Mouse (Mus musculus) layer of hippocampus, adult 2 months (tissue): ENCODE data around the gene Zfp706. TPM values are rescaled to one million over a fixed set of nuclear protein-coding genes. Genes with fewer than 3 reads are reported as not detected.

Experiments
- DNase-seq, 2 experiments: peaks; one replicate each; pipeline ENCODE4 v3.0.0; 2022; ENCODE audit warnings: low spot score in 2 of 2
- H3K27ac ChIP-seq: fragments of 200-600 bp; 2 replicates; pipeline ENCODE4 v1.8.1; 2022
- H3K4me3 ChIP-seq: fragments of 200-600 bp; 2 replicates; pipeline ENCODE4 v1.8.1; 2022; ENCODE audit warnings: mild to moderate bottlenecking
- CTCF ChIP-seq: fragments of 200-600 bp; conservative IDR thresholded peaks from 2 replicates; pipeline ENCODE4 v1.8.1; 2022; ENCODE audit warnings: antibody characterized with exemption, mild to moderate bottlenecking, moderate library complexity
- long read RNA-seq, 2 experiments: library from polyadenylated mRNA; stranded (forward); transcript quantifications; one replicate each; pipeline ENCODE4 v2.0.0; 2021; ENCODE audit warnings: borderline mapping rate in 2 of 2
- total RNA-seq, 2 experiments: library from RNA; stranded (reverse); gene quantifications; 2 replicates each; pipeline ENCODE4 v1.2.3; 2021

Zfp706 gene
- total RNA-seq = 100 to 1,000 TPM; 275 to 283 TPM
- long read RNA-seq, experiment 1, full-length matches to known transcripts = 390 of 407 reads
- long read RNA-seq, experiment 1, partial matches to known transcripts = 4 of 407 reads
- long read RNA-seq, experiment 1, other reads (novel, unspliced or antisense) = 13 of 407 reads
- long read RNA-seq, experiment 2, full-length matches to known transcripts = 496 of 517 reads
- long read RNA-seq, experiment 2, partial matches to known transcripts = 4 of 517 reads
- long read RNA-seq, experiment 2, other reads (novel, unspliced or antisense) = 17 of 517 reads

DNA sequence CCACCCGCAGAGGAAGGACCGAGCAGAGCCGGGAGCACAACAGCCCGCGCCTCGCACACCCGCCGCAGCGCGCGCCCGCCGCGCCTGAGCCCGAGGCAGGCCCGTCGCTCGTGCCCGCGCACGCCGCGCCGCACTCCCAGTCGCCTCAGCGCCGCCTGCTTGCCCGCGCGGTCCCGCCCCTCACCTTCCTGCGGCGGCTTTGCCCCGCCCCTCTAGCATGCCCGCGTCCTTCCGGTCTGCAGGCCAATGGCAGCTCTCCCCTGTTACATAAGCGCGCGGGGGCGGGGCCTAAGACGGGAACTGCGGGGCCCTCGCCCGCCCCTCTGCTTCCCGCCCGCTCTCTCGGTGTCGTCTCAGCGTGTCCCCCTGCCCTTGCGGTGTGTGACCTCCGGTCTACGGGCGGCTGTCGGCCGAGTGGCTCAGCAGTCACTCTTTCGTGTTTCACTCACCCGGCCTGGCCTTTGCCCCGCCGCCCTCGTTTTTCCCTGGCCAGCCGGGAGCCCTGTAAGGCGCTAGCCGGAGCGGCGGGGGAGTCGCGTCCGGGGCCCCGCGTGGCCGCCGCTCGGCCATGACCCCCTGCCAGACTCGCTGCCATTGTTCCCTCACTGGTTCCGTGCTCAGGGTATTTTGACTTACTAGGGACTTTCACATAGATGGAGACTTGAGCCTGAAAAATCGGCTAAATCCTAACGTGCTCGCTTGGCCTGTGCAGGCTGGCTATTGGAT is at the start of gene Zfp706:
Gene Zfp706 (minus strand): TSS at position 541 of the 726 bp plus-strand sequence.
- peak within 1 kb of the TSS; percentile 96 for H3K4me3 ChIP-seq
- TF ChIP-seq CTCF = no peak

DNA sequence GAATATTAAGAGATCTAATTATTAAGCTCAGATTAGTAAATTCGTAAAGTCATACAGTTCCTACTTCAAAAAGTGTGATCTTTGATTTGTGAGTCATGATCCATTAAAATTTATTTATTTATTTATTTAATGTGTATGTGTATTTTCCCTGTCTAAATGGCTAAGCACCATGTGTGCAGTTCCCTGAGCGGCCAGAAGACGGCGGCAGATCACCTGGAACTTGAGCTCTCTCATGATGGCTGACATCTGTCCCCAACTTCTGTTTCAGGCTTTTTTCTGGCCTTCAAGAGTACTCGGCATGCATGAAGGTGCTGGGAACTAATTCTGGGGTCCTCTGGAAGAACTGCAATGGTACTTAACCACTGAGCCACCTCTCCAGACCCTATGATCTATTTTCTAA is 47.0 kb upstream of the Zfp706 start:
- no peak overlapping the region; the same call in 1 of the 2 replicates for H3K27ac ChIP-seq
- DNase-seq = no peak
- H3K4me3 ChIP-seq = no peak overlapping the region
- TF ChIP-seq CTCF = peak; percentile 60

More for the DNA sequence above, at the start of gene Zfp706:
- peak within 1 kb of the TSS; percentile 100 for H3K27ac ChIP-seq
- DNase-seq = peak; percentile 98 to 99

DNA sequence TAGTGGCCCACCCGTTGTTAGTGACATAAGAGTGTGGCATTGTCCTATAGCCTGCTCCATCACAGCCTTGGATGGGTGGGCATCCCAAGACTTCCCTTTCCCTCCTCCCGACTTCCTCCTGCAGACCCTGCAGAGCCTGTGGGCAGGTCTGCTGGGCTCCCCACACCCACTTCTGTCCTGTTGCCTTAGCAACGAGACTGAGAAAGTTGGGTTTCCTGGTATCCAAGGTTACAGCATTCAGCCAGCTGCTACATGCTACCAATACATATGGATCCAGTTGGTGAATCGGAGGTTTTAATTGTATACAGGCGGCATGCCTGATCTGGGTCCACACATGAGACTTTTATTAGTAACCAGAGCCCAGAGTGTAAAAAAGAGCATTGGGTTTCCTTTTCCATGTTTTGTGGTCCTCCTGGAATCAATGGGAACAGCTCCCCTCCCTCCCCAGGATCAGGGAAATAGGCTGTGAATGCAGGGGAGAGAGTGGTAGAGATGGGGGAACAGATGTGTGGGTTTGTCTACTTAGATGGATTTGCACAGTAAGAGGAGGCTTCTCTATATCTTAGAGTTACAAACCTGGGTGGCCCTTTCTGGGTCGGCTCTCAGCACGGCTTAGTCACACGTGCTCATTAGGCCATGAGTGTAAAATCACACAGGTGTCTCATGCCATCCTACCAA is 45.7 kb upstream of the Zfp706 start:
- Histone ChIP-seq H3K27ac (peak overlapping the region; percentile 90), H3K4me3 (no peak overlapping the region)
- no peak for TF ChIP-seq CTCF
- peak; percentile 69 to 84 for DNase-seq

GRCm38 (mm10) chr15:37047403-37047802 is 39.8 kb upstream of the Zfp706 start:
- no peak for TF ChIP-seq CTCF
- Histone ChIP-seq H3K4me3 (no peak overlapping the region), H3K27ac (no peak overlapping the region)
- no peak for DNase-seq

- H3K4me3 ChIP-seq = no peak overlapping the region
- peak overlapping the region; percentile 91 for H3K27ac ChIP-seq
- DNase-seq = no peak
- no peak for TF ChIP-seq CTCF
Observed at GRCm38 (mm10) chr15:37046586-37046985, 39.0 kb upstream of the Zfp706 start.

DNA sequence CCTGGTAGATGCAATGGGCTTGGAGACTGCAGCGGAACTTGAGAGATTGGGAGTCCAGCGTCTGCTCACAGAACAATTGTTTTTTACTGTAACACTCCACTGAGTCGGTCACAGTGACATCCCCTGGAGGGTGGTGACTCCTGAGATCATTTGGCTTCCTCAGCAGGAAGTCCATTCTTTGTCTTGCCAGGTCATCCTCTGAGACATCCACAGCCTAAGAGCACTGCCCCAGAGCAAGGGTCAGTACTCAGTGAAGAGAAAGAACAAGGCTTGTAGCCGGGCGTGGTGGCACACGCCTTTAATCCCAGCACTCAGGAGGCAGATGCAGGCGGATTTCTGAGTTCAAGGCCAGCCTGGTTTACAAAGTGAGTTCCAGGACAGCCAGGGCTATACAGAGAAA is 38.6 kb upstream of the Zfp706 start:
- no peak for TF ChIP-seq CTCF
- Histone ChIP-seq H3K27ac (peak overlapping the region; percentile 91), H3K4me3 (no peak overlapping the region)
- DNase-seq = no peak

GRCm38 (mm10) chr15:37045456-37045855 is 37.9 kb upstream of the Zfp706 start:
- TF ChIP-seq CTCF = peak; percentile 61
- peak overlapping the region; percentile 91 for H3K27ac ChIP-seq
- DNase-seq = peak; percentile 68 to 86
- H3K4me3 ChIP-seq = no peak overlapping the region

- DNase-seq = peak; percentile 73 to 86
- Histone ChIP-seq H3K4me3 (no peak overlapping the region), H3K27ac (peak overlapping the region; percentile 91)
- no peak for TF ChIP-seq CTCF
Observed at GRCm38 (mm10) chr15:37042559-37042958, 35.0 kb upstream of the Zfp706 start.

DNA sequence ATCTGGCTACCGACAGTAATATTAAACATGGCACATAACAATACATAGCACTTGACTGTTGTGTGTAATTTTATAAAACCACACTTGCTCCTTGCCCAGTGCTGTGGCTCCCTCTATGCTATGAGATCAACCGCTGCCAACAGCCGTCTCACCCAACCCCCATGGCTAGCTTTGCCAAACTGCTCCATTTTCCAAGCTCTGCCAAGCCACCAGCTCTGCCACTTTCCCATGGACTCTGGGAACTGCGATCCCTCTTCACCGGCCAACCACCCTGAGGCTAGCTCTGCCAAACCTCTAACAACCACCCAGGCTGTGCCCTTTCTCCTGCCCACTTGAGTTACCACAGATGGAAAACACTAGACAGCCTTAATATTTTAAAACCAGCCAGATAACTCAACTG is 33.6 kb upstream of the Zfp706 start:
- DNase-seq = peak; percentile 55 to 60
- H3K4me3 ChIP-seq = no peak overlapping the region
- H3K27ac ChIP-seq = peak overlapping the region; percentile 91
- TF ChIP-seq CTCF = no peak

- Histone ChIP-seq H3K27ac (peak overlapping the region; percentile 91), H3K4me3 (no peak overlapping the region)
- no peak for DNase-seq
- TF ChIP-seq CTCF = no peak
Observed at GRCm38 (mm10) chr15:37038666-37039065, 31.1 kb upstream of the Zfp706 start.

- Histone ChIP-seq H3K27ac (peak overlapping the region; percentile 98), H3K4me3 (no peak overlapping the region)
- no peak for DNase-seq
- no peak for TF ChIP-seq CTCF
Observed at GRCm38 (mm10) chr15:37037704-37038103, 30.1 kb upstream of the Zfp706 start.

DNA sequence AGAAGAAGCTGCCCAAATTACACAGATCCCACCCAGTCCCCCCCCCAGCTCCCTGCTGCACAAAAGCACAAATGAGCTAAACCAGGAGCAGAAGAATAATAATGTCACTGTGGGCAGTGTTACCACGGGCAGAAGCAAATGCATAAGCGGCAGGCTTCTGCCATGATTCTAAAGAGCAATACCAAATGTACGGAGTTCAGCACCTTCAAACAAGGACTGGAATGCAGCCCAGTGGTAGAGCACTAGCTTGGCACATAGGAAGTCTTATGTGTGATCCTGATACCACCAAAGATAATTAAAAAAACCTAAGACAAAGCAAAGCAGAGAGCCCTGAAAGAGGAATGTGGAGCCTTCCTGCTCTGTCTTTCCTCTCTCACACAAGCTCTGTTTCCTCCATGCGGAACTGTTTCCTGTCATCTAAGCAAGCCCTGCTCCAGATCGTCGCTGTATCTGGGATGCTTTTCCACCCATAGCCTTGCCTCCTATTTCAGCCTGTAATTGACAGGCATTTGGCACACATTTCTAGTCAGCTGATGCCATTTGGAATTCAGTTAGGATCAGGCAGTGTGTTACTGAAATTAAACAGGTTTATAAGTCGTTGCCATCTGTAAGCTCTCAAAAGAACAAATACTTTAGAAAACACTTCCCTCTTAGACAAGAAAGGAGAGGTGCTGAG is 29.0 kb upstream of the Zfp706 start:
- peak overlapping the region; percentile 98 for H3K27ac ChIP-seq
- TF ChIP-seq CTCF = no peak
- DNase-seq = peak; percentile 72 to 89
- H3K4me3 ChIP-seq = no peak overlapping the region

DNA sequence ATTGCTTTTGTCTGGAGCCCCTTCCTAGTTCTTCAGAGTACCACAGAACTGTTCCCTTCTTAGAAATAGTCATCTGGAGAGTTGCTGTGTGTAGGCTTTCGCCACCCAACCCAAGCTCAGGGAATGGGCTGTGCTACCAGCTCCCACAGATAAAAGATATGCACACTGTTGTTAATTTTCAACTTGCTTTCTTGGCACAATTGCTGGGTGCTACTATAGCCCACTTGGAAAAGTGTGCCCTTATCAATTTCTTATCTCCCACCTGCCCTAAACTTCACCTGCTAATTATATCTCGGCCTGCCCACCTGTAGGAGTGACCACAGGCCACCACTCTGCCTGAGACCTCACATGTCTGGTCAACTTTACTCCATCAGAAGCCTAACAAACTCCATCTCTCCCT is 26.6 kb upstream of the Zfp706 start:
- DNase-seq = no peak
- TF ChIP-seq CTCF = no peak
- H3K27ac ChIP-seq = peak overlapping the region; percentile 98
- no peak overlapping the region for H3K4me3 ChIP-seq
